Mouse (Mus musculus) E14TG2a.4 (cell line): Measurements from ENCODE around the gene Ebf1.

Experiments
- CTCF ChIP-seq: conservative IDR thresholded peaks from 2 replicates; pipeline ENCODE4 v1.5.1; 2014; ENCODE audit warnings: low read length
- NANOG ChIP-seq: IDR thresholded peaks from 2 replicates; pipeline ENCODE4 v1.6.1; 2014; ENCODE audit warnings: borderline replicate concordance, low read length, mixed read lengths
- POU5F1 ChIP-seq: IDR thresholded peaks from 2 replicates; pipeline ENCODE4 v1.6.1; 2014; ENCODE audit warnings: low read length, borderline replicate concordance

DNA sequence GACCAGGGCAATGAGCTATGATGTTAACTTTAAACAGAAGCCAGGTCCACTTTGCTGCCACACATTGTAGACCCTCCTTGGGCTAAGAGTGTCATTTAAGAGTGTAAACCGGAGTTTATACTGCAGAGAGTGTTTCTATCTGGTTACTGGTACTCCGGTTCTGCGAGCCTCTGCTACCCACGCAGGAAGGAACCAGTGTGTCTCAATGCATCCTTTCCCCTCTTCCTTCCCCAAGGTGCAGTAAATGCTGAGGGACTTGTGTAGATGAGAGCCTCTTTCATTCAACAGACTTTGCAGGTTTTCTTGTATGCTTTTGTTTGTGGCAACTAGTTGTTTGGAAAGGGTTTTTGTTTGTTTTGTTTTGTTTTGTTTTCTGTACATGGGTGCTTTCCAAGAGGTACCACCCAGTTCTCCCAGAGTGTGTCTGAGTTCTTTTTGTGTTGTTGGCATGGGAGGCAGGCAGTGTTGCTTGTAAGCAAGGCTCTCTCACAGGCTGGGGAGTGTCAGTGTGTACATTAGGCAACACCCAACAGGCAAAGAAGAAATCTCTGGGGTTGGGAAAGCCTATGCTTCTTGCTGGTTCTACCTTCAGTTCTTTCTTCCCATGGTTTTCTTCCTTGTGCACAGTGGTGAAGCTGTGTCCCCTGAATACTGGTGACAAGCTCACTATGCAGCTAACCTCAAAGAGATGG, 191.9 kb downstream of the Ebf1 start:
- TF ChIP-seq CTCF (no peak), POU5F1 (no peak), NANOG (no peak)
